ENCODE assay signal across 23 mouse cellular contexts in the genomic region with DNA sequence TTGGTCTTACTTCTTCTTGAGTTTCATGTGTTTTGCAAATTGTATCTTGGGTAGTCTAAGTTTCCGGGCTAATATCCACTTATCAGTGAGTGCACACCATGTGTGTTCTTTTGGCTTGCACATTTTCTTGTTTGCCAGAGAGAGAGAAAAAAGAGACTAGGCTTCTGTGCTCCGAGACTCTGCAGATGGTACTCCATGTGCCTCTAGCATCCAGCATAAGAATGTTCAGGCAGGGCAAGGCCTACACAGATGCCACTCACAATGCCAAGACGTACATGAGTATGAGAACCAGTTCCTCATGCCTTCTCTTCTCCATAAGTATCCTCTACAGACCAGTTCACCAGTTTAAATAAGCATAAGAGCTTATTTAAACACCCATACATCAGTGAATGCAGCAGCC. TPM values are rescaled to one million over a fixed set of nuclear protein-coding genes. Genes with fewer than 3 reads are reported as not detected.
"Had no signal": no experiment of that assay in that cellular context is flagged by ENCODE, and none has a peak within 500 bp of the region (broad histone marks: within the 10 kb centered on the region; RNA-seq: fewer than 3 reads in every experiment).

No protein-coding gene starts in this region.

- DNase-seq: kidney, adult 2 months; kidney, postnatal 25 days; liver; lung, adult 18-20 months; lung, postnatal 10 days; lung, postnatal 36 days; thymus, adult 18-20 months; thymus, postnatal 36 days had no signal

- H3K4me2 ChIP-seq: limb, embryonic 13.5 days; liver, embryonic 12.5 days; liver, embryonic 15.5 days; lung, embryonic 15.5 days; midbrain, embryonic 13.5 days; neural tube, embryonic 13.5 days had no signal

- H3K9me3 ChIP-seq: limb, embryonic 10.5 days; limb, embryonic 13.5 days; liver, embryonic 12.5 days; liver, embryonic 15.5 days; lung, embryonic 15.5 days; midbrain, embryonic 10.5 days; midbrain, embryonic 13.5 days; neural tube, embryonic 13.5 days had no signal

- H3K4me1 ChIP-seq: limb, embryonic 13.5 days; liver, embryonic 12.5 days; liver, embryonic 15.5 days; lung, embryonic 15.5 days; megakaryocyte, embryonic 14.5 days; midbrain, embryonic 10.5 days; midbrain, embryonic 13.5 days had no signal

- H3K9ac ChIP-seq: limb, embryonic 13.5 days; liver, embryonic 12.5 days; liver, embryonic 15.5 days; lung, embryonic 15.5 days; midbrain, embryonic 13.5 days; neural tube, embryonic 13.5 days had no signal

- ATAC-seq: liver, embryonic 12.5 days; midbrain, embryonic 13.5 days; midbrain, embryonic 16.5 days had no signal

- H3K27me3 ChIP-seq: limb, embryonic 13.5 days; liver, embryonic 12.5 days; liver, embryonic 15.5 days; lung, embryonic 15.5 days; megakaryocyte, embryonic 14.5 days; midbrain, embryonic 13.5 days; neural tube, embryonic 13.5 days had no signal

- H3K4me3 ChIP-seq: left cerebral cortex, adult 2 months; limb, embryonic 10.5 days; limb, embryonic 13.5 days; liver, embryonic 12.5 days; liver, embryonic 15.5 days; lung, embryonic 15.5 days; megakaryocyte, embryonic 14.5 days; midbrain, embryonic 10.5 days; midbrain, embryonic 13.5 days; myocyte; neural tube, embryonic 13.5 days had no signal

- H3K27ac ChIP-seq: kidney, postnatal 0 days; left cerebral cortex, adult 2 months; limb, embryonic 10.5 days; limb, embryonic 13.5 days; liver, embryonic 12.5 days; liver, embryonic 15.5 days; lung, embryonic 15.5 days; midbrain, embryonic 10.5 days; midbrain, embryonic 13.5 days; neural tube, embryonic 13.5 days had no signal

- H3K36me3 ChIP-seq: limb, embryonic 10.5 days; limb, embryonic 13.5 days; liver, embryonic 12.5 days; liver, embryonic 15.5 days; lung, embryonic 15.5 days; midbrain, embryonic 10.5 days; midbrain, embryonic 13.5 days; neural tube, embryonic 13.5 days had no signal

RNA-seq across cellular contexts. Expression of a gene that starts 47.8 kb away (rescaled TPM):
- total RNA-seq: monocyte, adult 5-6 weeks; neutrophil, adult 5-6 weeks had no signal
- polyA plus RNA-seq: liver, embryonic 15.5 days; myocyte had no signal
